Mouse (Mus musculus): ENCODE data around the gene Dclre1a. TPM values are rescaled to one million over a fixed set of nuclear protein-coding genes. Genes with fewer than 3 reads are reported as not detected.

The Dclre1a gene
- polyA plus RNA-seq, 2 experiments, result 14.7 to 22.6 TPM

DNA sequence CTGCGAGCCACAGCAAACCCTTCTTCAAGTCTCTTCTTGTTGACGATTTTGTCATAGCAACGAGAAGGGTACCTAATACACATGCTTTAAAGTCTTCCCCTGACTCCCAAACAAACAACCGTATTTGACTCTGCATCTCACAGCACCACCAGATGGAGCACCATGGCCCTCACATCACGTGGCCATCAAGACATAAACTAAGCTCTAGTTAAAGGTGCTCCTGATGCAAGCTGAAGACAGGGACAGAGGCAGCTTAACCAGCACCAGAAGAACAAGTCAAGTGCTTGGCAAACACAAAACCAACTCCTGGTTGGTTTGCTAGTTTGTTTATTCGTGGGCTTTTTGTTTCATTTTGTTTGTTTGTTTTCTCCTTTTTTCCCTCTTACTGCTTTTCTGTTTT lies 17.3 kb upstream of the Dclre1a start:
- no peaks in the 10 kb centered on the region for H3K4me1 ChIP-seq (ENCODE audit: control insufficient read depth, insufficient read depth, low read length)
- no peak overlapping the region for H3K4me3 ChIP-seq (replicated peaks; ENCODE audit: low read length)
- H3K9ac ChIP-seq (ENCODE audit: low read depth, low read length, severe bottlenecking), result no peak overlapping the region
- DNase-seq (ENCODE audit: low spot score) (no peak), ATAC-seq (ENCODE audit: low FRiP score, low read depth) (no peak)
- TF ChIP-seq POLR2A (IDR thresholded peaks at IDR 0.05; ENCODE audit: borderline replicate concordance, extremely low read depth, insufficient read depth, insufficient read length), result no peak
- no peak overlapping the region for H3K4me2 ChIP-seq (replicated peaks; ENCODE audit: low read depth, low read length, severe bottlenecking)
- peaks cover 2% of the 10 kb centered on the region; the same call in 1 of the 2 replicates for H3K36me3 ChIP-seq (ENCODE audit: control insufficient read depth, insufficient read depth, low read length)
- no peaks in the 10 kb centered on the region for H3K27me3 ChIP-seq (ENCODE audit: control insufficient read depth, insufficient read depth, low read length)
- 65% methylated on average over 6 of the region's 6 CpGs for WGBS
- H3K27ac ChIP-seq (replicated peaks; ENCODE audit: low read depth, low read length), result no peak overlapping the region
- H3K9me3 ChIP-seq (ENCODE audit: control insufficient read depth, low read length), result no peaks in the 10 kb centered on the region

DNA sequence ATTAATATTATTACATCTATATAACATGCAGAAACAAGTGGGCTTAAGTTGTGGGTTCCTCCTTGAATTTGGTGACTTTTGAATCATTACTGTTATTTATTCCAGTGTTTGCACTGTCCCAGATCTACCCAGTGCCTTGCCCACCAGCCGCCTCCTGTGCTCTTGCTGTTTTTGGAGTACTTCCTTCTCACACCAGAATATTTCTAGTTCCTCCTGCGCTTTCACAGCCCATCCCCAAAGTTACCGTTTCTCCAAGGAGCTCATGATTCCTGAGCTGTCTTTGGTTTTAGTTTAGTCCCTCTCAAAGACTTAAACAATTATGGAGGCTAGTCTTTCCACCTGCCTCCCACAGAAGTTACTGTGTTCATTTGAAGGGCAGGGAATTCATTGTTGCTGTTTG lies 15.4 kb upstream of the Dclre1a start:
- Histone ChIP-seq H3K27me3 (ENCODE audit: control insufficient read depth, insufficient read depth, low read length) (no peaks in the 10 kb centered on the region), H3K27ac (replicated peaks; ENCODE audit: low read depth, low read length) (no peak overlapping the region), H3K4me2 (replicated peaks; ENCODE audit: low read depth, low read length, severe bottlenecking) (no peak overlapping the region), H3K36me3 (ENCODE audit: control insufficient read depth, insufficient read depth, low read length) (peaks cover 8% of the 10 kb centered on the region), H3K4me3 (replicated peaks; ENCODE audit: low read length) (no peak overlapping the region), H3K4me1 (ENCODE audit: control insufficient read depth, insufficient read depth, low read length) (no peaks in the 10 kb centered on the region), H3K9ac (ENCODE audit: low read depth, low read length, severe bottlenecking) (no peak overlapping the region), H3K9me3 (ENCODE audit: control insufficient read depth, low read length) (no peaks in the 10 kb centered on the region)
- TF ChIP-seq POLR2A (IDR thresholded peaks at IDR 0.05; ENCODE audit: borderline replicate concordance, extremely low read depth, insufficient read depth, insufficient read length), result no peak
- no peak for DNase-seq (ENCODE audit: low spot score)
- 88% methylated on average over 3 of the region's 3 CpGs for WGBS
- no peak for ATAC-seq (ENCODE audit: low FRiP score, low read depth)

DNA sequence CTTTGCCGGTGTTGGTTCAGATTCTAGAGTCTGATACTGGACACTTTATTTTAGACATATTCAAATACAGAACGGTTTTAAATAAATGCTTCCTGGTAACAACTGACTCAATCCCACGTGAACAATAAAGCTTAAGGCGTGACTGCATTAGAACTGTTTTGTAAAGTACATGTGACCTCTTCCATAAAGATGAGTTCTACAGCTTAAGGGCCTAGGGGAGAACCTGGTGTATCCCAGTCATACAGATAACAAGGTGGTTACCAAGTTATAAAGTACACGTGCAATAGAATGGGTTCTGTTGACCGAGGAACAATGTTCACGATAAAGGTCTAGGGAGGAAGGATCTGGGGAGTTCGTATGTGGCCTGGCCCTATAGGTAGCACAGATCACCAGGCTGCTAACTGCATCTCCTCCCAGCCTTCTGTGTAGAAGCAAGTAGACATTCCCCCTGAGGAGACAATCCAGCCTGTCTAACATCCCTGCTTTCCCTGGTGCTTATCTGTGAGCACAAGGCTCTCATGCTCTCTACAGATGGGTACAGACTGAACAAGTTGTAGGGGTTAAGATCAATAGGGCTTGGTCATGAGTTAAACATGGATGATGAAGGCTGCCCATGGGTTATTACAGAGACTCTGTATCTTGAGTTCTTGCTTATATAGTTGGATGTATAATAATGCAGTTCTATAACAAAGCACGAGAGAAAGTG lies 14.6 kb upstream of the Dclre1a start:
- Histone ChIP-seq H3K9me3 (ENCODE audit: control insufficient read depth, low read length) (no peaks in the 10 kb centered on the region), H3K27me3 (ENCODE audit: control insufficient read depth, insufficient read depth, low read length) (no peaks in the 10 kb centered on the region), H3K4me1 (ENCODE audit: control insufficient read depth, insufficient read depth, low read length) (no peaks in the 10 kb centered on the region), H3K4me3 (replicated peaks; ENCODE audit: low read length) (no peak overlapping the region), H3K36me3 (ENCODE audit: control insufficient read depth, insufficient read depth, low read length) (peaks cover 13% of the 10 kb centered on the region), H3K4me2 (replicated peaks; ENCODE audit: low read depth, low read length, severe bottlenecking) (no peak overlapping the region), H3K9ac (ENCODE audit: low read depth, low read length, severe bottlenecking) (no peak overlapping the region), H3K27ac (replicated peaks; ENCODE audit: low read depth, low read length) (no peak overlapping the region)
- no peak for TF ChIP-seq POLR2A (IDR thresholded peaks at IDR 0.05; ENCODE audit: borderline replicate concordance, extremely low read depth, insufficient read depth, insufficient read length)
- DNase-seq (ENCODE audit: low spot score) (no peak), ATAC-seq (ENCODE audit: low FRiP score, low read depth) (no peak)
- 91% methylated on average over 9 of the region's 9 CpGs for WGBS

DNA sequence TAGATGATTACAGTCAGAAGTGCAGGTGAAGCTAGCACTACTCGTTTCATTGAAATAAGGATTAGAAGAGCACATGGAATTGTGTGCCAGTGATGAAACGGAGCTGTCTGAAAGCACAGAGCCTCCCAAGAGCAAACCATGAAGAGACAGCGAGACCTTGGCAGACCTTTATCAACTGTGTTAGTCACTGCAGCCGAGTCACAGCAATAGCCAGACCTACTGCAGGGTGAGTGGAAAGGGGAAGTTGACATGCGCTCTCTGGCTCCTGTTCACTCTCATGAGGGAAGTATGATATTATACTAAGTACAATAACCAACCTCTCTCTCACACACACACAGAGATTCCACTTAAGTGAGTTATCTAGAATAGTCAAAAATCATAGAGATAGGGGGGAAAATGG lies 8.0 kb upstream of the Dclre1a start:
- H3K4me1 ChIP-seq (ENCODE audit: control insufficient read depth, insufficient read depth, low read length), result no peaks in the 10 kb centered on the region
- 83% methylated on average over 5 of the region's 5 CpGs for WGBS
- ATAC-seq (ENCODE audit: low FRiP score, low read depth), result no peak
- no peak overlapping the region for H3K9ac ChIP-seq (ENCODE audit: low read depth, low read length, severe bottlenecking)
- H3K36me3 ChIP-seq (ENCODE audit: control insufficient read depth, insufficient read depth, low read length), result peaks cover 57% of the 10 kb centered on the region
- no peaks in the 10 kb centered on the region for H3K27me3 ChIP-seq (ENCODE audit: control insufficient read depth, insufficient read depth, low read length)
- H3K4me2 ChIP-seq (replicated peaks; ENCODE audit: low read depth, low read length, severe bottlenecking), result no peak overlapping the region
- no peak overlapping the region for H3K4me3 ChIP-seq (replicated peaks; ENCODE audit: low read length)
- H3K27ac ChIP-seq (replicated peaks; ENCODE audit: low read depth, low read length), result no peak overlapping the region
- H3K9me3 ChIP-seq (ENCODE audit: control insufficient read depth, low read length), result no peaks in the 10 kb centered on the region
- no peak for TF ChIP-seq POLR2A (IDR thresholded peaks at IDR 0.05; ENCODE audit: borderline replicate concordance, extremely low read depth, insufficient read depth, insufficient read length)
- DNase-seq (ENCODE audit: low spot score), result no peak

DNA sequence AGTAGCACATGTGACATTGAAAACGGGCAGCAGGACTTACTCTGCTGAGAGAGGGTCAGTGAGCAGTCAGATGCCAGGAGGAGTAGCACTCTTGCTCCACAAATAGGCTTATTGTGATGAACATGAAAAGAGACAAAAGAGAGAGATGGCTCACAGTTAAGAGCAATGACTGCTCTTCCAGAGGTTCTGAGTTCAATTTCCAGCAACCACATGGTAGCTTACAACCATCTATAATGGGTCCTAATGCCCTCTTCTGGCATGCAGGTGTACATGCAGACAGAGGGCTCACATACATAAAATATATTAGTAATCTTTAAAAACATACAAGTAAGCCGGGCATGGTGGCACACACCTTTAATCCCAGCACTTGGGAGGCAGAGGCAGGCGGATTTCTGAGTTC lies 5.2 kb upstream of the Dclre1a start:
- no peak overlapping the region for H3K27ac ChIP-seq (replicated peaks; ENCODE audit: low read depth, low read length)
- WGBS, result 93% methylated on average over 3 of the region's 3 CpGs
- H3K27me3 ChIP-seq (ENCODE audit: control insufficient read depth, insufficient read depth, low read length), result no peaks in the 10 kb centered on the region
- ATAC-seq (ENCODE audit: low FRiP score, low read depth) (no peak), DNase-seq (ENCODE audit: low spot score) (no peak)
- peaks cover 46% of the 10 kb centered on the region for H3K36me3 ChIP-seq (ENCODE audit: control insufficient read depth, insufficient read depth, low read length)
- 0 out of 2 replicates have a peak, but pooled peaks cover 5% of the 10 kb centered on the region for H3K4me1 ChIP-seq (ENCODE audit: control insufficient read depth, insufficient read depth, low read length)
- H3K9ac ChIP-seq (ENCODE audit: low read depth, low read length, severe bottlenecking), result no peak overlapping the region
- no peak overlapping the region for H3K4me3 ChIP-seq (replicated peaks; ENCODE audit: low read length)
- no peak for TF ChIP-seq POLR2A (IDR thresholded peaks at IDR 0.05; ENCODE audit: borderline replicate concordance, extremely low read depth, insufficient read depth, insufficient read length)
- H3K9me3 ChIP-seq (ENCODE audit: control insufficient read depth, low read length), result no peaks in the 10 kb centered on the region
- H3K4me2 ChIP-seq (replicated peaks; ENCODE audit: low read depth, low read length, severe bottlenecking), result no peak overlapping the region

All from limb, embryonic 14.5 days (tissue).